Comparison of ENCODE assay signal across 14 mouse cellular contexts in genomic region chr2:77113026-77113425, GRCm38 (mm10).
"Had no signal": no experiment of that assay in that cellular context is flagged by ENCODE, and none has a peak within 500 bp of the region (broad histone marks: within the 10 kb centered on the region; RNA-seq: fewer than 3 reads in every experiment).

No protein-coding gene starts in this region.

- H3K4me2 ChIP-seq: limb, embryonic 13.5 days; liver, embryonic 12.5 days; lung, embryonic 14.5 days; neural tube, embryonic 15.5 days had no signal

- H3K27ac ChIP-seq: limb, embryonic 13.5 days; liver, embryonic 12.5 days; midbrain, embryonic 10.5 days; neural tube, embryonic 15.5 days had no signal

- H3K9me3 ChIP-seq: limb, embryonic 13.5 days; liver, embryonic 12.5 days; midbrain, embryonic 10.5 days; neural tube, embryonic 15.5 days had no signal

- DNase-seq: kidney, postnatal 4 days; left cerebral cortex, postnatal 4 days; lung, embryonic 14.5 days; lung, postnatal 10 days; midbrain, embryonic 14.5 days; right cerebral cortex, adult 18-20 months; right cerebral cortex, postnatal 25 days; thymus, postnatal 36 days had no signal

- H3K9ac ChIP-seq: limb, embryonic 13.5 days; liver, embryonic 12.5 days; lung, embryonic 14.5 days; neural tube, embryonic 15.5 days had no signal

- H3K4me3 ChIP-seq: layer of hippocampus, adult 2 months; limb, embryonic 13.5 days; liver, embryonic 12.5 days; midbrain, embryonic 10.5 days; myocyte; neural tube, embryonic 15.5 days had no signal

- ATAC-seq: liver, embryonic 12.5 days had no signal

- H3K27me3 ChIP-seq: limb, embryonic 13.5 days; liver, embryonic 12.5 days; neural tube, embryonic 15.5 days had no signal

- H3K36me3 ChIP-seq: limb, embryonic 13.5 days; liver, embryonic 12.5 days; midbrain, embryonic 10.5 days; neural tube, embryonic 15.5 days had no signal

- H3K4me1 ChIP-seq: limb, embryonic 13.5 days; liver, embryonic 12.5 days; midbrain, embryonic 10.5 days; neural tube, embryonic 15.5 days had no signal
